Mouse (Mus musculus) testis, adult 2 months (tissue): ENCODE results near the gene Arhgap35.

Experiments
- CTCF ChIP-seq: fragments of 200-500 bp; IDR thresholded peaks from 2 replicates; pipeline ENCODE4 v1.5.1; 2012; ENCODE audit warnings: low read depth, mild to moderate bottlenecking, inconsistent platforms, low read length, moderate library complexity; ENCODE audit not compliant: control insufficient read depth, insufficient read depth, insufficient replicate concordance
- POLR2A ChIP-seq: fragments of 200-500 bp; IDR thresholded peaks from 2 replicates; pipeline ENCODE4 v1.6.1; 2012; ENCODE audit warnings: low read depth, mild to moderate bottlenecking, inconsistent platforms, low read length, moderate library complexity; ENCODE audit not compliant: control insufficient read depth

GRCm38 (mm10) chr7:16525448-16525847 is 89.3 kb downstream of the Arhgap35 start:
- no peak for TF ChIP-seq POLR2A
- TF ChIP-seq CTCF: no peak
